Mouse (Mus musculus) spleen, postnatal 10 days (tissue): Measurements from ENCODE around the gene Gxylt2.

Experiments used
- DNase-seq, 2 experiments: peaks; one replicate each; pipeline ENCODE4 v3.0.0; 2021 to 2022; ENCODE audit warnings: low spot score in 2 of 2

Gxylt2 gene

GRCm38 (mm10) chr6:100799290-100799689 is 94.8 kb downstream of the Gxylt2 start:
- DNase-seq = no peak

- DNase-seq = no peak
Observed at GRCm38 (mm10) chr6:100799766-100800165, 95.2 kb downstream of the Gxylt2 start.

GRCm38 (mm10) chr6:100800497-100800955 is 96.0 kb downstream of the Gxylt2 start:
- peak in 1 of 2 experiments; percentile 23 for DNase-seq

- DNase-seq = no peak
Observed at GRCm38 (mm10) chr6:100802381-100803083, 98.0 kb downstream of the Gxylt2 start.

GRCm38 (mm10) chr6:100803250-100803649 is 98.7 kb downstream of the Gxylt2 start:
- DNase-seq = no peak

- DNase-seq = no peak
Observed at GRCm38 (mm10) chr6:100807187-100807586, 102.7 kb downstream of the Gxylt2 start.

- no peak for DNase-seq
Observed at GRCm38 (mm10) chr6:100807746-100808145, 103.2 kb downstream of the Gxylt2 start.

- DNase-seq = no peak
Observed at GRCm38 (mm10) chr6:100808221-100808778, 103.8 kb downstream of the Gxylt2 start.

- DNase-seq = no peak
Observed at GRCm38 (mm10) chr6:100810117-100810516, 105.6 kb downstream of the Gxylt2 start.

- DNase-seq = no peak
Observed at GRCm38 (mm10) chr6:100811731-100812130, 107.2 kb downstream of the Gxylt2 start.

GRCm38 (mm10) chr6:100821367-100821766 is 116.8 kb downstream of the Gxylt2 start:
- no peak for DNase-seq

GRCm38 (mm10) chr6:100823356-100823755 is 118.8 kb downstream of the Gxylt2 start:
- DNase-seq = no peak

- no peak for DNase-seq
Observed at GRCm38 (mm10) chr6:100824381-100824965, 119.9 kb downstream of the Gxylt2 start.

- DNase-seq = no peak
Observed at GRCm38 (mm10) chr6:100826046-100826445, 121.5 kb downstream of the Gxylt2 start.

GRCm38 (mm10) chr6:100828565-100828964 is 124.0 kb downstream of the Gxylt2 start:
- no peak for DNase-seq

GRCm38 (mm10) chr6:100829770-100830169 is 125.2 kb downstream of the Gxylt2 start:
- no peak for DNase-seq

- no peak for DNase-seq
Observed at GRCm38 (mm10) chr6:100831188-100831587, 126.7 kb downstream of the Gxylt2 start.

- DNase-seq = no peak
Observed at GRCm38 (mm10) chr6:100831751-100832150, 127.2 kb downstream of the Gxylt2 start.

- peak; percentile 84 to 94 for DNase-seq
Observed at GRCm38 (mm10) chr6:100833355-100833754, 128.8 kb downstream of the Gxylt2 start, which contains the start of gene Ppp4r2. Gene Ppp4r2 (plus strand): TSS chr6:100833622.

- peak; percentile 62 to 64 for DNase-seq
Observed at GRCm38 (mm10) chr6:100833811-100834481, 129.4 kb downstream of the Gxylt2 start.

GRCm38 (mm10) chr6:100834489-100835160 is 130.1 kb downstream of the Gxylt2 start:
- no peak for DNase-seq

GRCm38 (mm10) chr6:100845058-100845457 is 140.5 kb downstream of the Gxylt2 start:
- no peak for DNase-seq
